Mouse (Mus musculus) right cerebral cortex, postnatal 4 days (tissue): Measurements from ENCODE around the gene Fubp3.
"Not testable (repeated sequence)": the region's sequence is repeated elsewhere in the genome, so short reads cannot be mapped to it uniquely, and the experiment has no call there.

Source experiments
- DNase-seq: peaks from one replicate; pipeline ENCODE4 v3.0.0-alpha.2; 2022

Fubp3 gene

DNA sequence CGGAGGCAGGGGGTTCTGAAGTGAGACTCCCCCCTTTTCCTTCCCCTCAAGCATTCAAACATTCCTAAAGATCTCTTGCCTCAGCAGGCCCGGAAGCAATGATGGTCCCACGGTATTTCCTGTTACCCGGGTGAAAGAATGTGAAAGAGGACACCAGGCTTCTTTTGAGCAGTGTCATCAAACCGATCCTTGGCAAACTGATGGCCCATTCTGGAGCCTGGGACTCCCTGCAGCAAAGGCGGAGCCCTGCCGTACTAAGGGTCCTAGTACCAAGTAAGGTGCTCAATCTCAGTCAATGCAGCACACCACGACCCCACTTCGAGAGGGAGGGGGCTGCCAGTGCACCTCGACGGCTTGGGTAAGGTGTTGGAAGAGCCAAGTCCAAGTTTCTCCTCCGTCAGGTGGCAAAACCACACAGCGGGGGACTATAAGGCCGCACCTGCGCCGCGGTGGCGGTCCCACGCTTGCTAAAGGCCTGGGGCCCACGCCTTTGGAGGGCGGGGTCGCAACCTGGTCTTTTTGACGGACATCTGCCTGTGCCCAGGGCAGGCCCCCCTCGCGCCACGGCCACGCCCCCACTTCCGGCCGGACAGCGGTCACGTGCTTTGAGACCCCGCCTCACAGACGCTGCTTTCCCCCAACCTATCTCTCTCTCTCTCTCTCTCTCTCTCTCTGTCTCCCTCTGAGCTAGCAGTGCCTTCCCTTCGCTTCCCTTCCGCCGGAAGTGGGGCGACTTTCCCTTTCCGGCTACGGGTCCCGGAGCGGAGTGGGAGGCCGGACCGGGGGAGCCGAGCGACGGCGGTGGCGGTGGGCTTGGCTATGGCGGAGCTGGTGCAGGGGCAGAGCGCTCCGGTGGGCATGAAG lies at the start of gene Fubp3:
TSS of gene Fubp3 (plus strand) at position 601 of the 864 bp plus-strand sequence.
- peak; percentile 84 for DNase-seq

DNA sequence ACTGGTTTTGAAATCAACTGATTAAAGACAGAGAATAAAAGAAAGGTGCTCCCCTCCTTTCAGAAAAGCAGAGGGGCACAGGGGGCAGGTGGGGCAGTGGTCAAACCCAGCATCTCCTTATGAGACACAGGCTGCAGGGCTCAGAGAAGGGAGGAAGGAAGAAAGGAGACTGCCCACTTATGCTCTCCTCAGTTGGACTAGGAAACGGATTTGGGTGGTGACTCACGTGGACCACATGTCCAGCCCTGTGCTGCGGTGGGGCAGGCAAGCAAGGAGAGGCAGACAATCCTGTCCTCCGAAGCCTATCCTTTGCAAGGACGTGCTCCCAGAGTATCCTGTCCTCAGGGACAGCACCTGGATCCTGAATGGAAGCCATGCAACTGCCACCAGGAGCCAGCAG lies 47.8 kb upstream of the Fubp3 start:
- no peak for DNase-seq

DNA sequence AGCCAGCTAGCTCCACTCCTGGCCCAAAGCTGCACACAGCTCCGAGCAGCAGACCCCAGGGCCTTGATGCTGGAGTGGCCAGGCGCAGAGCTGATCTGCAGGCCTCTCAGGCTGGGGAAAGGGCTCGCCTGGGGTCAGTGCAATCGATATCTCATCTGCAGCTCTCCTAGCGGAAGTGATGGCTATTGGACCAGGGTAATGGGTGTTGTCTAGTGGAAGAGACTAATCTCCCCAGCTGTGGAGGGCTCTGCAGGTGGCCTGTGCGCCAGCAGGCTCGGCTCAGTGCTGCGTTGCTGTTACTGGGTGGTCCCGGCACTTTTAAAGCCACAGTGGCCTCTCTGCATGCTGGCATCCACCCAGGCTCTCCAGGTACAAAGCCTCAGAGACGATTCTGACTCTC lies 46.7 kb upstream of the Fubp3 start:
- no peak for DNase-seq

DNA sequence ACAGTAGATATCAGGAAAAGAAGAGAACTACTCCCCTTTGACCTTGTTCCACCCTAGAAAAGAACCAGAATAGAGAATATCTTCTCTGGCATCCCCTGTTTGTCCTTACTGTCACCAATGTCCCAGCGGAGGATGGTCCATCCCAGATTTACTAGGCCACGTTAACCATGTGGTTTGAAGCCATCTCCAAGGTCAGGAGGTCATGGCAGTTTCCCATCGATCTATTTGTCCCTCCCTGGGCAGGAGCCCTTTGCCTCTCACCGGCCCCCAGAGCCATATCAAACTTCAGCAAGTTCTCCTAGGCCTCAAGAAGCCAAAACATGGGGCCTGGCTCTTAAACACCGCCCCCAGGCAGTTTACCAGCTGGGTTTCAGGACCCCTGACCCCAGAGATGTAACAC lies 42.2 kb upstream of the Fubp3 start:
- no peak for DNase-seq

DNA sequence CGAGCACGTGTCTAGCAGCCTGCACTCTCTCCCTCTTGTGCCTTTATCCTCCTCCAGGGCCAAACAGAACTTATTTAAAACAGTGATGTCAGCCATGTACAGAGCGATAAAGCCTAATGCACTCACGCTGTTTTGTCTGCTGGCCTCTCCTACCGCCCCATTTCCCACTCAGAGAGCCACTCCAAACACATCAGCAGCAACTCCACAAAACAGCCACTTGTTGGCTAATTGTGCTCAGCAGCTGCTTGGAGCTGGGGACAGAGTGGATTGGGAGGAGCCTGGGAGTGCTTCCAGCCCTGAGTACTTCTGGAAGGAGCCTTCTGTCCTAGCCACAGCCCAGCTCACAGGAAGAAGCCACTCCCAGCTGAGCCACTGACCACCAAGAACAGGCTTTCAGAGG lies 35.4 kb upstream of the Fubp3 start:
- DNase-seq: no peak

GRCm38 (mm10) chr2:31538745-31539144 lies 33.7 kb upstream of the Fubp3 start:
- no peak for DNase-seq

DNA sequence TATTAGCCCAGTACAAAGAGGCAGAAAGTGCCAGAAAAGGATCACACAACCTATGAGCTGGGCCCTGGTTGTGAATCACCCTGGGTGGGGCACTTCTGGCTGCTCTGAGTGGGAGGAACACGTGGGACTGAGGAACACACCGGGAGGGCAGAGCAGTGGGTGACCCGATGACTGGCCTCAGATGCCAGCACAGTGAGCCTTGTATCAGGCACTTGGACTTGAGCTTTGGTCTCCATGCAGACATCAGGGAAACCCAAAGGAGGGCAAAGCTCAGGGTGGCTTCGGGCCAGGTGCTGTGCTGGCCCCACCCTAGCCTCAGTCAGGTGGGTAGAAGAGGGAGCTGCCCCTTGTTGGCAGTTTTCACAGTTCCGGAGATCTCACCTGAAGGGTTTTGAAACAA lies 30.9 kb upstream of the Fubp3 start:
- DNase-seq: no peak

DNA sequence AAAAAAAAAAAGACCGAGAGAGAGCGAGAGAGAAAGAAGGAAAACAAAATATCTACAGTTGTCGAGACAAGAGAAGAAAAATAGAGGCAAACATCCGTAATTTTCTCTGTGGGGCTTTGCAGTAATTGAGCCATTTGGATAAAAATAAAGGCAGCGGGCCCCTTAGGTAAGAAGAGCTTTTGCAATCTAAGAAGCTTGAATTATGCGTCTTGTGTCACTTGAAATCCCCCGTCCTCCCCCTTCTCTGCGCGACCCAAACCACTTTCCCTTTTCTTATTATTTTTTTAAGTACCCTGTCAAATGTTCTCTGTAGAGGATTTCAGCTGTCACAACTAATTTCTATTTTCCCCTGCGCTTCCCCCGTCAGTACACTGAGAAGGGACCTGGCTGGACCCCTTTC lies 24.7 kb upstream of the Fubp3 start:
- no peak for DNase-seq

DNA sequence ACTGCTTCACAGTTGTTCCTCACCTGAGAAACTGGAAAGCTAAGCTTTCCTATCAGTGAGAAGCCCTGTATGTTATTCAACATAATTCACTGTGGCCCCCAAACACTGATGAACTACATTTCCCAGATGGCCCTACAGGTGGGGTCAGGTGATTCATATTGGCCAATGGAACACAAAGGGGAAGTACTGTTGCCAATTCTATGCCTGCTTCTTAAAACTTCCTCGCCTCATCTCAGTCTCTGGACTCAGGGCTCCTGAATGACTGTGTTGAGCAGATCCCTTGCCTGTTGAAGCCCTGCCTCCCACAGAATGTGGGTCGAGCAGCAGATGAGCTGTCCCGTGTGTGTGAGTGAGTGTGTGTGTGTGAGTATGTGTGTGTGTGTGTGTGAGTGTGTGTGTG lies 21.9 kb upstream of the Fubp3 start:
- no peak for DNase-seq

GRCm38 (mm10) chr2:31551351-31551750 lies 21.1 kb upstream of the Fubp3 start:
- DNase-seq: not testable (repeated sequence)

- no peak for DNase-seq
Observed at GRCm38 (mm10) chr2:31551971-31552370, 20.5 kb upstream of the Fubp3 start.

DNA sequence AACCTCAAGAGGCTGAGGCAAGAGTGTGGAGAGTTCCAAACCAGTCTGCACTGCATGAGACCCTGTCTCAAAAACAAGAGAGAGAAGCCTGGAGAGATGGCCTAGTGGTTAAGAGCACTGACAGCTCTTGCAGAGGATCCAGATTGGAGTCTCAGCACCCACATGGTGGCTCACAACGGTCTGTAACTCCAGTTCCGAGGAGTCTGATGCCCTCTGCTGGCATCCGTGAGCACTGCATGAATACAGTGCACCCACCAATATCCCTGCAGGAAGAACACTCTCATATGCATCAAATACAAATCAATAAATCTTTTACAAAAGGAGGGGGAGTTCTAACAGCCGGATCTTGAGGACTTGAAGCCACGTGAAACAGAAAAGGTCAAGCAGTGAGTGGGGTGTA lies 17.8 kb upstream of the Fubp3 start:
- no peak for DNase-seq

GRCm38 (mm10) chr2:31572915-31573635 lies 624 bp downstream of the Fubp3 start:
- no peak for DNase-seq

DNA sequence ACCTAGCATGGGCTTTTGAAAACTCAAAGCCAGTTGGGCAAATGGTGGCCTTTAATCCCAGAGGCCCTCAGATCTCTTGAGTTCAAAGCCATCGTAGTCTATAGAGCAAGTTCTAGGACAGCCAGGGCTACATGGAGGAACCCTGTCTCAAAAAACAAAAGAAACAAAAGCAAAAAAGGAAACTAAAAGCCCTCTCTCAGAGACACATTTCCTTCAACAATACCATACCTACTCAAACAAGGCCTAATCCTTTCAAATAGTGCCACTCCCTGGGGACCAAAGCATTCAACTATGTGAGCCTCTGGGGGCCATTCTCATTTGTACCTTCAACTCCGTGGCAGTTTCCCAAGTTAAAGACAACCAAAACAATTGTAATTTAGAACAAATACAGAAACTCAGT lies 9.2 kb downstream of the Fubp3 start:
- DNase-seq: no peak

GRCm38 (mm10) chr2:31591799-31592484 lies 19.5 kb downstream of the Fubp3 start:
- DNase-seq: no peak

- DNase-seq: no peak
Observed at GRCm38 (mm10) chr2:31607555-31607954, 35.1 kb downstream of the Fubp3 start.

DNA sequence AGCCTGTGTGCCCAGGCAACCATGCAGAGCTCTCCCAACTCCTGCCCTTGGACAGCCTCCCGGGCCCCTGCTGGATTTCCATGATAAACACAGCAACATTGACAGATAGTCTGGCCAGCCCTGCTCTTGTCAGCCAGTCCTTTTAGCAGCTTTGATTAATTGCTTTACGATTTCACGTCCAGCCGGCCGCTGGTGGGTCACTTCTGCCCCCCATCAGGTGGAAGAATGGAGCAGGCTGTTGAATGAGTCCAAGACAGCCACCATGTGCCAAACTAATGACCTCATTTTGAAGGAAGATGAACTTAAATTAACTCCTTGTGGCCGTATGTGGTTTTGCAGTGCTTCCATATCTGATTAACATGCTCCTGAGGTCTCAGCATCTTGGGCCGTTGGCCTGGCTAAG lies 37.4 kb downstream of the Fubp3 start:
- DNase-seq: peak; percentile 20

DNA sequence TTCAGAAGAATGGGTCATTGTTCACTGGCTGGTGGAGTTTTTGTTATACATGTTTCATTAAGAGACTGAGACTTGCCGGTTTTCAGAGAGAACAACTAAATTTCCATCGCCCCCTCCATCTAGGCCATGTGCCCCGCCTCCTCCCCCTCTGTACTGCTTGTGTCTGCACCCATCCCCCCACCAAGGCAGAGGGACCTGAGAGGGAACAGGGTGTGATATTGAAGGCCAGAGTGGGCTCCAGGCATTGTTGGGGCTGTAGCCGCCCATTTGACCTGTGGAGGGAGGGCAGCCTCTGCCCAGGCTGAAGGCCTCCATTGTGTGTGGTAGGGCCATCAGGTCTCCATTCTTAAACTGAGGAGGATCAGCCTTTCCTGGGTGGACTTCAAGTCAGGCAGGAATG lies 38.5 kb downstream of the Fubp3 start:
- no peak for DNase-seq

- no peak for DNase-seq
Observed at GRCm38 (mm10) chr2:31611400-31611799, 38.9 kb downstream of the Fubp3 start.

DNA sequence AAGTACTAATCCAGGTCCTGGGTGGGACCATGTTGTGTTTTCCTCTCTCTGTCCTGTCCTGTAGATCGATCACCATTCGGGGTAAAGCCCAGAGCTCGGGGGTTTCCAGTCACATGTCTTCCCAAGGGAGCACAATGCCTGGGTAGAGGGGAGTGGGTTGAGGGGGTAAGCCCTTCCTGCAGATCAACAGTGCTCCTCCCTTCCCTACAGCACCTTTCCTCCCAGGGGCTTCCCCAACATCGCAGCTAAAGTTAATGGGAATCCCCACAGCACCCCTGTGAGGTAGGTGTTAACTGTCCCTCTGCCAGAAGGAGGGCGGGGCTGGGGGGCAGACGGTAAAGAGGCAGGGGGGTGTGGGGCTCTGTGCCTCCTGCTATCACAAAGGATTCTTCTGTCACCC lies 40.2 kb downstream of the Fubp3 start:
- DNase-seq: no peak

GRCm38 (mm10) chr2:31613781-31614180 lies 41.3 kb downstream of the Fubp3 start:
- no peak for DNase-seq

- DNase-seq: no peak
Observed at GRCm38 (mm10) chr2:31618484-31619161, 46.2 kb downstream of the Fubp3 start.

GRCm38 (mm10) chr2:31619208-31619607 lies 46.8 kb downstream of the Fubp3 start:
- DNase-seq: no peak
